Mouse (Mus musculus) mature B cell (primary cell): ENCODE data around the gene Wwc2.

Source experiments
- in situ Hi-C: fragments of 300-500 bp; cut with MboI; formaldehyde crosslinking; loops from 2 replicates; pipeline ENCODE4 v1.14.3; 2019

The Wwc2 gene

GRCm38 (mm10) chr8:47989655-47990385, 904 bp downstream of the Wwc2 start:
- in situ Hi-C loops: no loop called here

GRCm38 (mm10) chr8:47989211-47989610, 1.5 kb downstream of the Wwc2 start:
- in situ Hi-C loops: no loop called here

GRCm38 (mm10) chr8:47988111-47988510, 2.6 kb downstream of the Wwc2 start:
- in situ Hi-C loops: no loop called here

- in situ Hi-C loops: no loop called here
Observed at GRCm38 (mm10) chr8:47985644-47986043, 5.1 kb downstream of the Wwc2 start.

GRCm38 (mm10) chr8:47985243-47985642, 5.5 kb downstream of the Wwc2 start:
- in situ Hi-C loops: no loop called here

GRCm38 (mm10) chr8:47981075-47981474, 9.6 kb downstream of the Wwc2 start:
- in situ Hi-C loops: no loop called here

DNA sequence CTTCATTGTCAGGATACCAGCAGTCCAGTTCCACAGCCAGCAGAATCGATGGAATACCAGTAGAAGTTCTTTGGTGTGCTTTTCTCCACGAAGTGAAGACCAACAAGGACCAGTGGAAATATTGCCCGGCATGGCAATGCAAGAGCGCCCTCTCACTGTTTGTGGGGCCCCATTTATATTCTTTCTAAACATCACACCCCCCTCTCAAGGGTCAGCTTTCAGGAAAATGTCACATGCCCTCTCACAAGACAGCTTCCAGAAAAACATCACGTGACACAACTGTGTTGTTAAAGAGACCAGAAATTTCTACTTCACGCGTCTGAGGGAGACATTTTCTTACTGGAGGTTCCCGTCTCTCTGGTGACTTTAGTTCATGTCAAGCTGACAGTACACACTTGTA, 10.8 kb downstream of the Wwc2 start:
- in situ Hi-C loops: no loop called here

GRCm38 (mm10) chr8:47978755-47979154, 12.0 kb downstream of the Wwc2 start:
- in situ Hi-C loops: no loop called here

DNA sequence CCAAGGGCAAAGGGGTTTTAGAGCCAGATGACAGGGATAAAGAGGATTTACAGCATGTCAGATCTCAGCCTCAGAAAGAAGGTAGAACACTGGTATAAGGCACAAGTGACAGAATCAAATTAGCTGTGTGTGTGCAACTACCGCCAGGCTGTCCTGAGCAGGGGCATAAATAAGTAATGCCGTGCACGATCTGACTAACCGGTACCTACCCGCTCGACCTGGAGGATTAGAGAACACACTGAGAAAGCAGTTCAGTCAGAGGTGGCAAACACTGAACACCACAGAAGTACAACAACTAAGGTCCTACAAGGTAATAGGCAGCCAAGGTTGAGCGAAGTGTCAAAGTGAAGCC, 15.8 kb downstream of the Wwc2 start:
- in situ Hi-C loops: no loop called here

GRCm38 (mm10) chr8:47974138-47974962, 16.4 kb downstream of the Wwc2 start:
- in situ Hi-C loops: no loop called here

GRCm38 (mm10) chr8:47971121-47971520, 19.6 kb downstream of the Wwc2 start:
- in situ Hi-C loops: no loop called here

- in situ Hi-C loops: no loop called here
Observed at GRCm38 (mm10) chr8:47970576-47970975, 20.1 kb downstream of the Wwc2 start.

- in situ Hi-C loops: no loop called here
Observed at GRCm38 (mm10) chr8:47967045-47967920, 23.4 kb downstream of the Wwc2 start.

DNA sequence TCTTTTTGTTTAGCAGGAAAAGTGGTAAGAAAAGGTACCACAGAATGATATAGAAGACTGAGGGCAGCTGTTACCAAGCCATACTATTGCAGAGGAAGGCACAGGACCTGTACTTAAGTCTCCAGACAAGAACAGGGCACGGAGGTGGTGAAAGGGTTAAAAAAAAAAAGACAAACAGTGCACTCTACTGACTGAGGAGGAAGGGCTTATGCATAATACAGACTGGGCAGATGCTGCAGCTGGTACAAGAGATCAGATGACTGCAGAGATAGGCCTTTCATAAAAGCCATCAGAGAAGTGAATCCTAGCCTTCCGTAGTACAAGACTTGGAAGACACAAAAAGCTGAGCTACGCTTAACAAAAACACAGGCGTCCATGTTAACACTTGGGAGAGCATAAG, 28.2 kb downstream of the Wwc2 start:
- in situ Hi-C loops: no loop called here

DNA sequence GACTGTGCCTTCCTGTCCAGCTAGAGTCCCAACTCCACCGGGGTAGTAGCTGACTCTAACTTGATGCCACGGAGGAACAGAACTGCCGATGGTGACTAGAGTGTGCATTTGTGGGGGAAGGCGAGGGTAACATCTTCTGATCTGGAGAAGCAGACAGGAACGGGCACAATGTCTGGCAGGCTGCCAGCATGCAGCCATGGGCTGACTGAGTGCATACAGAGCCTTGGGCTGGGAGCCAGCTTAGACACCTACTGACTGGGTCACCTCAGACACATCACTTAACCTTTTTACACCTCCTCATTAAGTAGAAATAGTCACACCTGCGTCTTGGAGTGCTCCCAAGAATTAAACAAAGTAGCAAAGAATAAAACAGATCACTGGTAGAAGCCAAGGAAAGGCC, 28.7 kb downstream of the Wwc2 start:
- in situ Hi-C loops: no loop called here

- in situ Hi-C loops: loop anchor here (10.0 kb wide), 1 partner anchor 83 kb away; no protein-coding TSS in a partner anchor
Observed at GRCm38 (mm10) chr8:47957560-47957959, 33.2 kb downstream of the Wwc2 start.

- in situ Hi-C loops: loop anchor here (10.0 kb wide), 1 partner anchor 77 kb away; no protein-coding TSS in a partner anchor
Observed at GRCm38 (mm10) chr8:47951380-47951932, 39.3 kb downstream of the Wwc2 start.

DNA sequence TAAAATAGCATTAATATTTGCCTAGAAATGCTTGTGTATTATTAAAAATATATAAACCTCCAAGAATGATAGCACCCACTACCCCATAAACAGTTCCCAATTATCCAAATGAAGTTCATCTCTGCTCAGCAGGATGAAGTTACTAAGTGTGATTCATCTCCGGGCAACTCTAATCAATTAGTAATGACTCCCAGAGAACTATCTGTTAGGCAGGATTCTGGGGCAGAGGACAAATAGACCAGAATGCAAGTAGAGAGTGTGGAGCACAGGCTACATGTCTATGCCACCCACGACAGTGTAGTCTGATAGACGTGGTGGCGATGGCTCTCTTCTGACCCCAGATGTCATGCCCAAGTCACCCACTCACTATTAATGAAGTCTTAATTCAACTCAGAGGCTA, 41.9 kb downstream of the Wwc2 start:
- in situ Hi-C loops: no loop called here

DNA sequence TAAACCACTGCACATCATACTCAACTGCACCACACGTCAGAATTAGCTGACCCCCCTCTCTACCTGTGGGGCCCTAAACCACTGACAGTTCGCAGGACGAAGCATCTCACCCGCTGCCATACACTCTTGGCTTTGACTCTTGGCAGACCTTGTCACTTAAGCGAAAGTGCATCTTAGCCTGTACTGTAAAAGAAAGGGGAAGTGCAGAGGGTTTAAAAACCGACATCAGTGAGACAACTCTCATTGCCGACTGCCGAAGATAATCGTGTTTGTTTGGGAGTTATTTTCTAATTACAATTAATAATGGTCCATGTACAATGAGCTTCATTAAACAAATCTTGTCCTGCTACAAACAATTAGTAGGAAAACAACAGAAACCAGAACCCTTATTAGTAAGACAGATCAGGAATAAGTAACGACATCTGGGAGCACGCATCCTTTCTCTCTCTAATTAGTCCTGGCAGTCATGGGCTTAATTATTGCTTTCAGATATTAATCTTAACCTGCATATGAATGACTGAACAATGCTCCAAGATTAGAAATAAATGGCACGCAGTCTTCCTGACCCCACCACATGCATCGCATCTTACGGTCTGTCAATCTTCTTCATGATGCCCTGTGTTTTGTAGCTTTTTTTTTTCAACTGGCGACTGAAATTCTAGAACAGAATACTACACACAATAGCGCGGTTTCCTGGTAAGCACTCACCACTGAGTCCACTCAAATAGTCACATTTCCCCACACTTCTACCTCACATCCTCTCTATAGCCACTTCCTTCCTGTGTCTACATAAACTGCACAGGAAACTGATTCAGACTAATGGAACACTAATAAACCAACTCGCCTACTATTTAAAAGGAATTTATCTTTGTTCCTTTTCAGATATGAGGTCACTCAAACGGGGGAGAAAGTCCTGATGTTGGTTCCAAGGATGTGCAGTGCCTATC, 42.8 kb downstream of the Wwc2 start:
- in situ Hi-C loops: no loop called here

- in situ Hi-C loops: no loop called here
Observed at GRCm38 (mm10) chr8:47943049-47943448, 47.7 kb downstream of the Wwc2 start.

- in situ Hi-C loops: no loop called here
Observed at GRCm38 (mm10) chr8:47941028-47941427, 49.7 kb downstream of the Wwc2 start.
